Mouse (Mus musculus): ENCODE results near the gene Nptx2. TPM values are rescaled to one million over a fixed set of nuclear protein-coding genes. Genes with fewer than 3 reads are reported as not detected.

The Nptx2 gene
- polyA plus RNA-seq, 1 experiment from 2014 or later: 0.29 TPM

- H3K9me3 ChIP-seq (replicated peaks; ENCODE audit: control insufficient read depth, low read length): no peaks in the 10 kb centered on the region
- H3K27me3 ChIP-seq (ENCODE audit: control insufficient read depth, insufficient read depth, low read length): no peaks in the 10 kb centered on the region
- no peak overlapping the region for H3K27ac ChIP-seq (ENCODE audit: low read depth, low read length)
- H3K4me3 ChIP-seq (ENCODE audit: low read depth, low read length): no peak overlapping the region
- H3K36me3 ChIP-seq (ENCODE audit: control insufficient read depth, insufficient read depth, low read length): no peaks in the 10 kb centered on the region
- ATAC-seq (replicated peaks; ENCODE audit: insufficient number of reproducible peaks, low FRiP score, low TSS enrichment): no peak
- no peak overlapping the region for H3K4me2 ChIP-seq
- WGBS (ENCODE audit: insufficient replicate concordance): 72% methylated on average over 4 of the region's 4 CpGs
- no peaks in the 10 kb centered on the region for H3K4me1 ChIP-seq (ENCODE audit: control insufficient read depth, insufficient read depth, low read length)
- no peak overlapping the region for H3K9ac ChIP-seq (ENCODE audit: low read depth, low read length)
These were observed 30.5 kb upstream of the Nptx2 start for GRCm38 (mm10) chr5:144515241-144515640.

DNA sequence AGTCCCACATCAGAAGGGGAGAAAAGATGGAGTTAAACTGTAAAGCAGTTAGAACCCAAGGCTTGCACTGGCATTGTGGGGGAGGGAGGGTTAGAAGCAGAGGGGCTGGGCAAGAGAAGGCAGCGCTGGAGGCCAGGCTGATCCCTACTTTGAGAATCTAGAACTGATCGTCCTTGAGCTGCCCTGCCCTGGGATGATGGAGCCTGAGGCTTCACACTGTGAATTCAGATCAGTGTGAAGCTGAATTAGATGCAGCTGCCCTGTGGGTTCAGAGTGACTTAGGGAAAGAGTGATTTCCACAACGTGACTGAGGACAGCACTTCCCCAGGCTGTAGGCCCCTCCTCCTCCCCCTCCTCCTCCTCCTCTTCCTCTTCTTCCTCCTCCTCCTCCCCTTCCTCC is 25.6 kb upstream of the Nptx2 start:
- no peak for ATAC-seq (replicated peaks; ENCODE audit: insufficient number of reproducible peaks, low FRiP score, low TSS enrichment)
- Histone ChIP-seq H3K4me1 (ENCODE audit: control insufficient read depth, insufficient read depth, low read length) (no peaks in the 10 kb centered on the region; the same call in none of the 2 replicates), H3K27me3 (ENCODE audit: control insufficient read depth, insufficient read depth, low read length) (no peaks in the 10 kb centered on the region), H3K4me3 (ENCODE audit: low read depth, low read length) (no peak overlapping the region), H3K4me2 (no peak overlapping the region), H3K9me3 (replicated peaks; ENCODE audit: control insufficient read depth, low read length) (no peaks in the 10 kb centered on the region), H3K27ac (ENCODE audit: low read depth, low read length) (no peak overlapping the region), H3K36me3 (ENCODE audit: control insufficient read depth, insufficient read depth, low read length) (no peaks in the 10 kb centered on the region), H3K9ac (ENCODE audit: low read depth, low read length) (no peak overlapping the region)
- 36% methylated on average over 3 of the region's 3 CpGs for WGBS (ENCODE audit: insufficient replicate concordance)

- Histone ChIP-seq H3K4me2 (no peak overlapping the region), H3K36me3 (ENCODE audit: control insufficient read depth, insufficient read depth, low read length) (no peaks in the 10 kb centered on the region), H3K27ac (ENCODE audit: low read depth, low read length) (no peak overlapping the region), H3K4me1 (ENCODE audit: control insufficient read depth, insufficient read depth, low read length) (no peaks in the 10 kb centered on the region; the same call in none of the 2 replicates), H3K27me3 (ENCODE audit: control insufficient read depth, insufficient read depth, low read length) (no peaks in the 10 kb centered on the region), H3K9me3 (replicated peaks; ENCODE audit: control insufficient read depth, low read length) (no peaks in the 10 kb centered on the region), H3K9ac (ENCODE audit: low read depth, low read length) (no peak overlapping the region), H3K4me3 (ENCODE audit: low read depth, low read length) (no peak overlapping the region)
- WGBS (ENCODE audit: insufficient replicate concordance): 84% methylated on average over 10 of the region's 10 CpGs
- ATAC-seq (replicated peaks; ENCODE audit: insufficient number of reproducible peaks, low FRiP score, low TSS enrichment): no peak
These were observed 20.9 kb upstream of the Nptx2 start for GRCm38 (mm10) chr5:144524774-144525173.

DNA sequence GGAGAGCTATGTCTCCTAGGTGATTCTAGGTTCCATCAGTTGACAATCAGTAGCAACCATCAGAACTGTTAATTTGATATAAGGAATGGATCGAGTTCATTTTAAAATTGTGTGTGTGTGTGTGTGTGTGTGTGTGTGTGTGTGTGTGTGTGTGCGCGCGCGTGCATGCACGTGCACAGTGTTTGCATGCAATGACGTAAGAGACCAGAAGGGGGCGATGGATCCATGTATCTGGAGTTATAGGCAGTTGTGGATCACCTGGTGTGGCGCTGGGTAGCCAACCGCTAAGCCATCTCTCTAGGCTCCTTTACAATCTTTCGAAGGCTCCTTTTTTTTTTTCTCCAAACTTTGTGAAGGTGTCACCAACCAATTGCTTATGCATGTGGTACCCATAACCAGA is 16.6 kb upstream of the Nptx2 start:
- 83% methylated on average over 11 of the region's 11 CpGs for WGBS (ENCODE audit: insufficient replicate concordance)
- no peak for ATAC-seq (replicated peaks; ENCODE audit: insufficient number of reproducible peaks, low FRiP score, low TSS enrichment)

DNA sequence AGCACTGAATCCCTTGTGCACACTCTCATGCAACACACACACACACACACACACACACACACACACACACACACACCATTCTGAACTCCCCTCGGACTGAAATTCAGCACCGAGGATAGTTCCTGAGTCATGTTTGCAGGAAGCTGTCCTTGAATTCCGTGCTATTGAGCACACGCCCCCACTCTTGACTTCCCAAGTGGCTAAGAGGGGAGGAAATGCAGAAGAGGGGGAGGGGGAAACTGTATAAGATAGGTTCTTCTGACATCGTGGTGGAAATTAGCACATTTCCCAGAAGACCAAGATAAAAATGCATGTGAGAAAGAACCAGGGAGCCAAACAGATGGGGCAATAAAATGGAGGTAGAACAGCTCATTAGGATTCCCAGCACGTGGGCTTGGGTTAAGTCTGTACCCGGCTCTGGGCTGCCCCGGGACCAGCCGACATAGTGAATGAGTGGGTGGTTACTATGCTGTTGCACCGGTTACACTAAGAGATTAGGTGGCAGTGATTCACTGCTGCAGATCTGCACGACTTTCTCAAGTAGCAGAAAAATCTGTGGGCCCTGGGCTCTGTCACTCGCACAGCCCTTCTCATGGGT is 2.9 kb upstream of the Nptx2 start:
- Histone ChIP-seq H3K4me1 (ENCODE audit: control insufficient read depth, insufficient read depth, low read length) (0 out of 2 replicates have a peak, but pooled peaks cover 5% of the 10 kb centered on the region), H3K4me3 (ENCODE audit: low read depth, low read length) (no peak overlapping the region), H3K27ac (ENCODE audit: low read depth, low read length) (no peak overlapping the region), H3K36me3 (ENCODE audit: control insufficient read depth, insufficient read depth, low read length) (no peaks in the 10 kb centered on the region), H3K4me2 (no peak overlapping the region), H3K9me3 (replicated peaks; ENCODE audit: control insufficient read depth, low read length) (no peaks in the 10 kb centered on the region), H3K9ac (ENCODE audit: low read depth, low read length) (no peak overlapping the region), H3K27me3 (ENCODE audit: control insufficient read depth, insufficient read depth, low read length) (peaks cover 38% of the 10 kb centered on the region)
- ATAC-seq (replicated peaks; ENCODE audit: insufficient number of reproducible peaks, low FRiP score, low TSS enrichment): no peak
- 15% methylated on average over 12 of the region's 12 CpGs for WGBS (ENCODE audit: insufficient replicate concordance)

More for the DNA sequence above, 16.6 kb upstream of the Nptx2 start:
- no peaks in the 10 kb centered on the region for H3K36me3 ChIP-seq (ENCODE audit: control insufficient read depth, insufficient read depth, low read length)
- no peaks in the 10 kb centered on the region for H3K9me3 ChIP-seq (replicated peaks; ENCODE audit: control insufficient read depth, low read length)
- no peak overlapping the region for H3K27ac ChIP-seq (ENCODE audit: low read depth, low read length)
- no peak overlapping the region for H3K4me2 ChIP-seq
- H3K4me1 ChIP-seq (ENCODE audit: control insufficient read depth, insufficient read depth, low read length): no peaks in the 10 kb centered on the region
- no peaks in the 10 kb centered on the region for H3K27me3 ChIP-seq (ENCODE audit: control insufficient read depth, insufficient read depth, low read length)
- H3K9ac ChIP-seq (ENCODE audit: low read depth, low read length): no peak overlapping the region
- H3K4me3 ChIP-seq (ENCODE audit: low read depth, low read length): no peak overlapping the region

GRCm38 (mm10) chr5:144546423-144546995 is 807 bp downstream of the Nptx2 start:
- H3K4me3 ChIP-seq (ENCODE audit: low read depth, low read length): peak overlapping the region; percentile 36

GRCm38 (mm10) chr5:144547333-144547878 is 1.7 kb downstream of the Nptx2 start:
- no peak for ATAC-seq (replicated peaks; ENCODE audit: insufficient number of reproducible peaks, low FRiP score, low TSS enrichment)
- Histone ChIP-seq H3K36me3 (ENCODE audit: control insufficient read depth, insufficient read depth, low read length) (no peaks in the 10 kb centered on the region), H3K9ac (ENCODE audit: low read depth, low read length) (no peak overlapping the region), H3K4me3 (ENCODE audit: low read depth, low read length) (0 out of 2 replicates have a peak overlapping the region, but pooled peaks have one; percentile 35), H3K27ac (ENCODE audit: low read depth, low read length) (no peak overlapping the region), H3K27me3 (ENCODE audit: control insufficient read depth, insufficient read depth, low read length) (peaks cover 58% of the 10 kb centered on the region), H3K4me1 (ENCODE audit: control insufficient read depth, insufficient read depth, low read length) (peaks cover 5% of the 10 kb centered on the region; the same call in 1 of the 2 replicates), H3K9me3 (replicated peaks; ENCODE audit: control insufficient read depth, low read length) (no peaks in the 10 kb centered on the region), H3K4me2 (peak overlapping the region; percentile 65)
- WGBS (ENCODE audit: insufficient replicate concordance): 19% methylated on average over 9 of the region's 9 CpGs

More at GRCm38 (mm10) chr5:144546423-144546995, 807 bp downstream of the Nptx2 start:
- no peak for ATAC-seq (replicated peaks; ENCODE audit: insufficient number of reproducible peaks, low FRiP score, low TSS enrichment)
- Histone ChIP-seq H3K36me3 (ENCODE audit: control insufficient read depth, insufficient read depth, low read length) (no peaks in the 10 kb centered on the region), H3K4me1 (ENCODE audit: control insufficient read depth, insufficient read depth, low read length) (peaks cover 5% of the 10 kb centered on the region; the same call in 1 of the 2 replicates), H3K4me2 (peak overlapping the region; percentile 50), H3K27ac (ENCODE audit: low read depth, low read length) (no peak overlapping the region), H3K9ac (ENCODE audit: low read depth, low read length) (no peak overlapping the region), H3K27me3 (ENCODE audit: control insufficient read depth, insufficient read depth, low read length) (peaks cover 58% of the 10 kb centered on the region), H3K9me3 (replicated peaks; ENCODE audit: control insufficient read depth, low read length) (no peaks in the 10 kb centered on the region)
- WGBS (ENCODE audit: insufficient replicate concordance): 5% methylated on average over 34 of the region's 34 CpGs

DNA sequence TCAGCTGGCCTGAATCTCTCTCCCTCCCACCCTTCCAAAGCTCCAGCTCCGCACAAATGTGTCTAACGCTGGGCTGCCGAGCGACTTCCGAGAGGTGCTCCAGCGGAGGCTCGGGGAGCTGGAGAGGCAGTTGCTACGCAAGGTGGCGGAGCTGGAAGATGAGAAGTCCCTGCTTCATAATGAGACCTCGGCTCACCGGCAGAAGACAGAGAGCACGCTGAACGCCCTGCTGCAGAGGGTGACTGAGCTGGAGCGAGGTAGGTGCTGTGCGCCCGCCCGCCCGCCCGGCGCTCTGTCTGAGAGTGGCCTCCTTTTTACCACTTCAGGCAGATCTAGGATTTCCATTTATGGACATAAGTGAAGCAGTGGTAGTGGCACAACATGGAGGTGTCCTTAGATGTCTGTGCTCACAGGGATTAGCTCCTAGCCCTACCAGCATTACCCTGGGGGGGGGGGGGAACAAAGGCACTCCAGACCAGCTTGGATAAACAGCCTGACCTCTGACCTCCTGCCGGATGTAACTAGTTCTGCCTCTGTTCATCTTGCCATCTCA is 2.5 kb downstream of the Nptx2 start:
- peaks cover 55% of the 10 kb centered on the region for H3K27me3 ChIP-seq (ENCODE audit: control insufficient read depth, insufficient read depth, low read length)
- whole genome bisulfite sequencing (ENCODE audit: insufficient replicate concordance): 7% methylated on average over 21 of the region's 21 CpGs
- peak overlapping the region; percentile 65 for H3K4me2 ChIP-seq
- no peak overlapping the region for H3K9ac ChIP-seq (ENCODE audit: low read depth, low read length)
- no peak overlapping the region for H3K27ac ChIP-seq (ENCODE audit: low read depth, low read length)
- peaks cover 5% of the 10 kb centered on the region; the same call in 1 of the 2 replicates for H3K4me1 ChIP-seq (ENCODE audit: control insufficient read depth, insufficient read depth, low read length)
- H3K9me3 ChIP-seq (replicated peaks; ENCODE audit: control insufficient read depth, low read length): no peaks in the 10 kb centered on the region
- no peak for ATAC-seq (replicated peaks; ENCODE audit: insufficient number of reproducible peaks, low FRiP score, low TSS enrichment)
- H3K4me3 ChIP-seq (ENCODE audit: low read depth, low read length): peak overlapping the region; percentile 35
- H3K36me3 ChIP-seq (ENCODE audit: control insufficient read depth, insufficient read depth, low read length): no peaks in the 10 kb centered on the region
